Mouse (Mus musculus) heart, adult 11 months (tissue): ENCODE data around the gene Olfr1098.

Experiments used
- DNase-seq: peaks from one replicate; pipeline ENCODE4 v3.0.0; 2022

Gene Olfr1098

DNA sequence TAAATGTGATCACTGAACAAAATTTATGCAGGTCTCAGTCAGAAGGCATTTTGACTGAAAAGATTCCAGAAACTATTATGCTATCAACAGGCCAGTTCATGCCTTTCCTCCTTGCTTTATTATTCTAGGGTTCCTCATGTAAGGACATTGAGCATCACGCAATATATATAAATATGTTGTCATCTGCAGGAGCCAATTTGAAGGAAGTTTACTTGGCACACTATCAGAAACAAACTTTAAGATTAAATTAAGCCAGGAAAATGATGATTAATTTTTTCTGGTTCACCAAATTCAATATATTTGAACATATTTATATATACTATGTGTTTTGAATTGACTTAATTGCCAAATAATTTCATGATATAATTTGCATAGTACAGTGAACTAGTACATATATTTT, at the start of gene Olfr1098:
Gene Olfr1098 (minus strand): TSS at position 101 of the 400 bp plus-strand sequence.
- no peak for DNase-seq

DNA sequence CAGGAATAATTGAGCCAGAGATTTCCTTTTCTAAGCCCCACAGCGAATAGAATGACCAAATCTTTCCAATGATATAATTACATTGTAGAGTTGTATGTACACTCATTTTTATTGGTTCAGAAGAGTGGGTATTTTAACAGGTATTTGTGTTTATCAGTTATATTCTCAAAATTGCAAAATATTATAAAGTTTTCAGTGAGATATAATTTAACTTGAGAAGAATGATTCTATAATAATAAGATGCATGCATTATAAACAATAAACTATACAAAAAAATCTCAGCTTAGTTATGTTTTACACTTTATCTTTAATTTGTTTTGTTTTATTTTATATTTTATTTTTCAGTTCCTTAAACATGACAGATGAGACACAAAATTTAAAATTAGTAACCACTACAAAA, 36.2 kb upstream of the Olfr1098 start, which contains the start of gene Olfr1099:
Gene Olfr1099 (minus strand): TSS at position 101 of the 400 bp plus-strand sequence.
- no peak for DNase-seq

DNA sequence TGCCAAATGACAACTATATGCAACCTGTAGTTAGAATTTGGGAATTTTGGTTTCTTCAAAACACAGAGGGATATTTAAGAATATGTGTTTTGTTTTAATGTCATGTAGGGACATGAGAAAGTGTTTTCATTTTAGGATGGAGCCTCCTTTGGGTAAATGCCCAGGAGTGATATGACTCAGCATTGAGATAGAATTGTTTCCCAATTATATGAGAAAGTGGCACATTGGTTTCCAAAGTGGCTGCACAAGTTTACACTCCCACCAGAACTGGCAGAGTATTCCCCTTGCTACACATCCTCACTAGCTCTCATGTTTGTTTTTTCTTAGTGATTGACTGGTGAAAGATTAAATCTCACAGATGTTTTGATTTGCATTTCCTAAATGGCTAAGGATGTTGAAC, 2.2 kb upstream of the Olfr1098 start:
- no peak for DNase-seq

DNA sequence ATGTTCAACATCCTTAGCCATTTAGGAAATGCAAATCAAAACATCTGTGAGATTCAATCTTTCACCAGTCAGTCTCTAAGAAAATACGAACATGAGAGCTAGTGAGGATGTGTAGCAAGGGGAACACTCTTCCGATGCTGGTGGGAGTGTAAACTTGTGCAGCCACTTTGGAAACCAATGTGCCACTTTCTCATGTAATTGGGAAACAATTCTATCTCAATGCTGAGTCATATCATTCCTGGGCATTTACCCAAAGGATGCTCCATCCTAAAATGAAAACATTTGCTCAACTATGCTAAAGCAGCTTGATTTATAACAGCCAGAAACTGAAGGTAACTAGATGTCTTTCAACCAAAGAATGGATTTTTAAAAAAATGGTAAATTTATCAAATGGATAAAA, 18.7 kb downstream of the Olfr1098 start:
- no peak for DNase-seq

DNA sequence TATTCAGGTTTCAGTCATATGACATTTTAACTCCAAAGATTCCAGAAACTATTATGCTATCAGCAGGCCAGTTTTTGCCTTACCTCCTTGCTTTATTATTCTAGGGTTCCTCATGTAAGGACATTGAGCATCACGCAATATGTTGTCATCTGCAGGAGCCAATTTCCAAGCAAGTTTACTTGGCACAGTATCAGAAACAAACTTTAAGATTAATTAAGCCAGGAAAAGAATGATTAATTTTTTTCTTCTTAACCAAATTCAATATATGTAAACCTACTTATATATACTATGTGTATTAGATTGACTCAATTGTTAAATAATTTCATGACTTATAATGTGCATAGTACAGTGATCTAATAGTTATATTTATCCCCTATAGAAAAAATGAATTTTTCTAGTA, 32.2 kb downstream of the Olfr1098 start, which contains the start of gene Olfr1097:
Gene Olfr1097 (minus strand): TSS at position 101 of the 400 bp plus-strand sequence.
- DNase-seq = no peak

DNA sequence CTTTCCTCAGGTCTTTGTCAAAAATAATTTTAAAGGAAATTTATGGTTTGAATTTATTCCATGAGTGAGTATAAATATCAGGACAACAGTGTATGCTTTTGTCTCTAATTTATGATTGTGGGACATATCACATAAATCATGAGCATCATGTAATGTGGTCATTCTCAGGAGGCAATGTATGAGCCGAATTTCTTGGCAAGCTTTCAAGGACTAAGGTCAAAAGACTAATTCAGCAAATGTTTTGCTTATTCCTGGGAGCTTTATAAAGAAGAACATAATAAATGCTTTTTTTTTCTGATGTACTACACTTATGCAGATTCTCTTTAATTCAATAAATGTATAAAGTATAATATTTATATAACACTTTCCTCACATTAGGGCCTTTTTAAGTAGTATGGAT, 49.6 kb downstream of the Olfr1098 start, which contains the start of gene Gm13723:
Gene Gm13723 (minus strand): TSS at position 101 of the 400 bp plus-strand sequence.
- DNase-seq = no peak
